Mouse (Mus musculus) myocyte (in vitro differentiated cells): ENCODE data around the gene 4933427D14Rik.

Source experiments
- CEBPB ChIP-seq: IDR thresholded peaks from 2 replicates; pipeline ENCODE4 v1.6.1; 2011; ENCODE audit warnings: mild to moderate bottlenecking, moderate library complexity; ENCODE audit not compliant: poor library complexity, insufficient read depth, severe bottlenecking
- E2F4 ChIP-seq: IDR thresholded peaks from one replicate; pipeline ENCODE4 v1.6.1; 2011; ENCODE audit warnings: mild to moderate bottlenecking, control low read depth, moderate library complexity; ENCODE audit not compliant: insufficient read depth
- MAX ChIP-seq: IDR thresholded peaks from one replicate; pipeline ENCODE4 v1.6.1; 2011; ENCODE audit warnings: low read depth, mild to moderate bottlenecking, control low read depth
- MYOD1 ChIP-seq, 3 experiments: IDR thresholded peaks; one replicate each; pipeline ENCODE4 v1.6.1; 2011; ENCODE audit warnings: control low read depth in 2 of 3, low read depth in 2 of 3, mild to moderate bottlenecking in 2 of 3, moderate library complexity in 1 of 3; ENCODE audit not compliant: insufficient read length in 2 of 3, control insufficient read depth in 1 of 3
- MYOG ChIP-seq, 3 experiments: IDR thresholded peaks; one replicate each; pipeline ENCODE4 v1.6.1; 2011; ENCODE audit warnings: control low read depth in 2 of 3, low read depth in 2 of 3, mild to moderate bottlenecking in 2 of 3; ENCODE audit not compliant: insufficient read length in 2 of 3, control insufficient read depth in 1 of 3, insufficient read depth in 1 of 3
- POLR2A ChIP-seq: IDR thresholded peaks from one replicate; pipeline ENCODE4 v1.6.1; 2011; ENCODE audit warnings: low read depth, mild to moderate bottlenecking, control low read depth, moderate library complexity; ENCODE audit not compliant: insufficient read length
- POLR2AphosphoS2 ChIP-seq: IDR thresholded peaks from one replicate; pipeline ENCODE4 v1.6.1; 2011; ENCODE audit warnings: low read depth, control low read depth; ENCODE audit not compliant: insufficient read length
- REST ChIP-seq: IDR thresholded peaks from one replicate; pipeline ENCODE4 v1.6.1; 2011; ENCODE audit warnings: mild to moderate bottlenecking, control low read depth, moderate library complexity; ENCODE audit not compliant: insufficient read depth, insufficient read length
- SRF ChIP-seq: IDR thresholded peaks from one replicate; pipeline ENCODE4 v1.6.1; 2011; ENCODE audit warnings: low read depth; ENCODE audit not compliant: control insufficient read depth, insufficient read length
- TCF12 ChIP-seq: IDR thresholded peaks from one replicate; pipeline ENCODE4 v1.6.1; 2011; ENCODE audit warnings: mild to moderate bottlenecking, control low read depth; ENCODE audit not compliant: poor library complexity, insufficient read depth, severe bottlenecking
- TCF3 ChIP-seq: IDR thresholded peaks from one replicate; pipeline ENCODE4 v1.6.1; 2011; ENCODE audit warnings: low read depth, control low read depth; ENCODE audit not compliant: insufficient read length
- USF1 ChIP-seq: IDR thresholded peaks from one replicate; pipeline ENCODE4 v1.6.1; 2011; ENCODE audit warnings: low read depth, mild to moderate bottlenecking, control low read depth, moderate library complexity

- TF ChIP-seq CEBPB, result no peak
- no peak for TF ChIP-seq E2F4
- no peak for TF ChIP-seq POLR2AphosphoS2
- TF ChIP-seq TCF12, result no peak
- no peak for TF ChIP-seq POLR2A
- TF ChIP-seq USF1, result no peak
- TF ChIP-seq MAX, result no peak
- no peak for TF ChIP-seq REST
- TF ChIP-seq MYOD1 (IDR thresholded peaks at IDR 0.05; ENCODE audit: control insufficient read depth in 1 of 3, insufficient read length in 2 of 3, low read depth in 2 of 3), result no peak
- no peak for TF ChIP-seq MYOG (IDR thresholded peaks at IDR 0.05; ENCODE audit: control insufficient read depth in 1 of 3, insufficient read depth in 1 of 3, insufficient read length in 2 of 3, low read depth in 2 of 3)
- no peak for TF ChIP-seq SRF
- TF ChIP-seq TCF3, result no peak
These were observed 30.7 kb downstream of the 4933427D14Rik start for GRCm38 (mm10) chr11:72176553-72176952.
